Comparison of ENCODE assay signal across 25 mouse cellular contexts in genomic region chr17:75714578-75714977, GRCm38 (mm10).
"Had no signal": no experiment of that assay in that cellular context is flagged by ENCODE, and none has a peak within 500 bp of the region (broad histone marks: within the 10 kb centered on the region; RNA-seq: fewer than 3 reads in every experiment).

No protein-coding gene starts in this region.

- H3K27me3 ChIP-seq: embryonic facial prominence, embryonic 12.5 days; embryonic facial prominence, embryonic 13.5 days; embryonic facial prominence, embryonic 15.5 days; forebrain, embryonic 12.5 days; forebrain, embryonic 13.5 days; forebrain, embryonic 15.5 days had no signal

- H3K27ac ChIP-seq: embryonic facial prominence, embryonic 10.5 days; embryonic facial prominence, embryonic 12.5 days; embryonic facial prominence, embryonic 13.5 days; embryonic facial prominence, embryonic 15.5 days; forebrain, embryonic 10.5 days; forebrain, embryonic 12.5 days; forebrain, embryonic 13.5 days; forebrain, embryonic 15.5 days; gastrocnemius, adult 2 months; heart, adult 2 months; heart, embryonic 10.5 days had no signal

- H3K9me3 ChIP-seq: embryonic facial prominence, embryonic 10.5 days; embryonic facial prominence, embryonic 12.5 days; embryonic facial prominence, embryonic 13.5 days; embryonic facial prominence, embryonic 15.5 days; forebrain, embryonic 10.5 days; forebrain, embryonic 12.5 days; forebrain, embryonic 13.5 days; forebrain, embryonic 15.5 days; heart, embryonic 10.5 days had no signal

- DNase-seq: cerebellum, adult 9-11 months; cerebellum, postnatal 10 days; cerebellum, postnatal 14 days; cerebellum, postnatal 25 days; cerebellum, postnatal 36 days; embryo, embryonic 11 days; forebrain, postnatal 0 days; gastrocnemius, adult 2 months; gastrocnemius, postnatal 10 days; gastrocnemius, postnatal 14 days; gastrocnemius, postnatal 25 days; gastrocnemius, postnatal 36 days; heart, adult 11 months; heart, adult 18-20 months; heart, adult 2 months had no signal

- H3K4me3 ChIP-seq: embryonic facial prominence, embryonic 10.5 days; embryonic facial prominence, embryonic 12.5 days; embryonic facial prominence, embryonic 13.5 days; embryonic facial prominence, embryonic 15.5 days; erythroblast, embryonic 14.5 days; forebrain, embryonic 10.5 days; forebrain, embryonic 12.5 days; forebrain, embryonic 13.5 days; forebrain, embryonic 15.5 days; gastrocnemius, adult 2 months; heart, adult 2 months; heart, embryonic 10.5 days had no signal

- H3K36me3 ChIP-seq: embryonic facial prominence, embryonic 10.5 days; embryonic facial prominence, embryonic 12.5 days; embryonic facial prominence, embryonic 13.5 days; embryonic facial prominence, embryonic 15.5 days; forebrain, embryonic 10.5 days; forebrain, embryonic 12.5 days; forebrain, embryonic 15.5 days; heart, embryonic 10.5 days had no signal

- H3K4me1 ChIP-seq: embryonic facial prominence, embryonic 10.5 days; embryonic facial prominence, embryonic 12.5 days; embryonic facial prominence, embryonic 13.5 days; embryonic facial prominence, embryonic 15.5 days; forebrain, embryonic 10.5 days; forebrain, embryonic 12.5 days; forebrain, embryonic 13.5 days; forebrain, embryonic 15.5 days; heart, embryonic 10.5 days had no signal

- H3K9ac ChIP-seq: embryonic facial prominence, embryonic 12.5 days; embryonic facial prominence, embryonic 13.5 days; embryonic facial prominence, embryonic 15.5 days; forebrain, embryonic 12.5 days; forebrain, embryonic 13.5 days; forebrain, embryonic 15.5 days; forebrain, postnatal 0 days had no signal
